Mouse (Mus musculus): Measurements from ENCODE around the gene Necap2. TPM values are rescaled to one million over a fixed set of nuclear protein-coding genes. Genes with fewer than 3 reads are reported as not detected.

The Necap2 gene
- total RNA-seq, 2 experiments from 2014 or later: 43.2 to 44.3 TPM

GRCm38 (mm10) chr4:141076761-141077506 is 1.2 kb downstream of the Necap2 start:
- DNase-seq (ENCODE audit: low spot score in 2 of 2): no peak

- DNase-seq (ENCODE audit: low spot score in 2 of 2): no peak
Observed at GRCm38 (mm10) chr4:141074109-141074508, 4.0 kb downstream of the Necap2 start.

DNA sequence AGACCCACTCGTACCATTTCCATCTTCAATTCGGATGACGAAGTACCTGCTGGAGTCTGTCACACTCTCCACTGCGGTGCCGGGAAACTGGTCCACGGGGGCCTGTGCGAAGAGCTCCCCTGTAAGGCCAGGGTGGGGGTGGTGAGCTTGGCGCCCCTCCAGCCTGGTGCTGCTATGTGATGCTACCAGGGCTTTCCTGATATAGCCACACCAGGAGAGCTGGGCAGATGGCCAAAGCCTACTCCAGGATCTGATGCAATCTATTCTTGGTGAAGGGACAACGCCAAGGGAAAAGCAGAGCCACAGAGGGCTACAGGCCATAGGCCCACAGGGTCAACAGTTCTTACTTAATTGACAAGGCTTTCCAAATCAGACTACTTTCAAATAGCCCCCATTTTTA is 4.5 kb downstream of the Necap2 start:
- peak; percentile 82 to 85 for DNase-seq (ENCODE audit: low spot score in 2 of 2)

DNA sequence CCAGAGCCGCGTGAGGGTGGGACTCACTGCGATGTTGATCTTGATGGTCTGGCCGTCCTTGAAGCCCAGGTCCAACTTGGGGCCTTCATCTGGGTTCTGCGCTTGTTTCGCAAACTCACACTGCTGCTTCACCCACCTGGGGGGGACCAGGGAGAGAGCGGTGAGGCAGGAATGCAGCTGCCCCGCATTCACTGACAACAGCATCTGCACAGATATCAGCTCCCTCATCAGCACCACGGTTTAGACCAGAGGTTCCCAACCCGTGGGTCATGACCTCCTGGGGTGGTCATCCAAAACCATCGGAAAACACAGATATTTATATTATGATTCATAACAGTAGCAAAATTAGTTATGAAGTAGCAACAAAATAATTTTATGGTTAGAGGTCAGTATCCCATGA is 5.7 kb downstream of the Necap2 start:
- DNase-seq (ENCODE audit: low spot score in 2 of 2): no peak

DNA sequence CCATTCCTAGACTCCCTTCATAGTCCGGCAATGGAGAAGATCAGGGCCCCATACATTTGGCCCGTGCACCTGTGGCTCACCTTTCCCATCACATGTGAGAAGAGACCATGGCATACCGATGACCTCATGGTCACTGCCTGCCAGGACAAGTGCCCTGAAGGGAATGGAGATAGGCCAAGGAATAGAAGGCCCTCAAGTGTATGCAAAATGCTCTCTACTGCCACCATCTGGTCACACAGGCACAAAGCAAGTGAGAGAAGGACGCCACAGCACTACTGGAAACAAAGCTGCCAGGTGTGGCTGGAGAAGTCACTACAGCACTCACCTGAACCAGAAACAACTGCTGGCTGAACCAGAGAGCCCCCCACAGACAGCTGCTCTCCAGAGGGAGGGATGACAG is 8.4 kb downstream of the Necap2 start:
- peak in 1 of 2 experiments; percentile 52 for DNase-seq (ENCODE audit: low spot score in 2 of 2)

- no peak for DNase-seq (ENCODE audit: low spot score in 2 of 2)
Observed at GRCm38 (mm10) chr4:141068655-141069054, 9.5 kb downstream of the Necap2 start.

DNA sequence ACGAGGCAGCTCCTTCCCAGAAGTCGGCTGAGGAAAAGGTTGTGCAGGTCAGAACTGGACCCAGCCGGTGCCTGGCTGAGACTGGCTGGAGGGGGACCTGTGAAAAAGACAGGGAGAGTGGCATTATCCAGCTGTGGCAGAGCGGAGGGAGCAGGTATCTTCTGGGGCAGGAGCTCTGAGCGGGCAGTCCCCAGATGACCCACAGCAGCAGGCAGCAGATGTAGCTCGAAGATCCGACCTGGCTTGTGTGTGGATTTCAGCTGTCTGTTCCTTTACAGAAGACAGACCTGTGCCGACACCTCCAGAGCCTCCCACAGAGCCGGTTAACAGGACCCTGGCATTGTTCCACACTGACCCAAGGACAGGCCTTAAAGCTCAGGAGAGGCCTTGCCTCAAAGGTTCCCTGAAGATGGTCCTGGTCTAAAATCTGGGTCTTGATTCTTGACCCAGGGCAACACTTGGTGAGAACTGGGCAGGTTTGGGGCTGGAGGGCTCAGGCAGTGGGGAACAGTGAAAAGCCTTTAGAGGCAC is 10.6 kb downstream of the Necap2 start:
- no peak for DNase-seq (ENCODE audit: low spot score in 2 of 2)

GRCm38 (mm10) chr4:141066709-141067515 is 11.2 kb downstream of the Necap2 start:
- no peak for DNase-seq (ENCODE audit: low spot score in 2 of 2)

DNA sequence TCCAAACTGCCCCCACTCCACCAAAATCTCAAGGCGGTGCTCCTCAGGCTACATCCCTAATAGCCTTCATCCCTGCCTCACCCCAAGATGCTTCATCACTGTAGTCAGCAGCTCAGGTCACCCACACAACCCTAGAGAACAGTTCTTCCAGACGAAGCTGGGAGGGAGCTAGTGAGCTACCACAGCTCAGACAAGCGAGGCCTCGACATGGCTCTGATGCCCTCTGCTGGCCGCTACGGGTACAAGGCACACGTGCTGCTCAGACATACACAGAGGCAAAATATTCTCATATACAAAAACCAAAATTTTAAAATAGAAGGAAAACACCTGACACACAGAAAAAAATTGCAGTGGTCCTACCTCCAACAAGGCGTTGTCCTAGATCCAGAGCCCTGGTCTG is 13.0 kb downstream of the Necap2 start:
- peak; percentile 80 to 82 for DNase-seq (ENCODE audit: low spot score in 2 of 2)

- no peak for DNase-seq (ENCODE audit: low spot score in 2 of 2)
Observed at GRCm38 (mm10) chr4:141064104-141064659, 14.0 kb downstream of the Necap2 start.

DNA sequence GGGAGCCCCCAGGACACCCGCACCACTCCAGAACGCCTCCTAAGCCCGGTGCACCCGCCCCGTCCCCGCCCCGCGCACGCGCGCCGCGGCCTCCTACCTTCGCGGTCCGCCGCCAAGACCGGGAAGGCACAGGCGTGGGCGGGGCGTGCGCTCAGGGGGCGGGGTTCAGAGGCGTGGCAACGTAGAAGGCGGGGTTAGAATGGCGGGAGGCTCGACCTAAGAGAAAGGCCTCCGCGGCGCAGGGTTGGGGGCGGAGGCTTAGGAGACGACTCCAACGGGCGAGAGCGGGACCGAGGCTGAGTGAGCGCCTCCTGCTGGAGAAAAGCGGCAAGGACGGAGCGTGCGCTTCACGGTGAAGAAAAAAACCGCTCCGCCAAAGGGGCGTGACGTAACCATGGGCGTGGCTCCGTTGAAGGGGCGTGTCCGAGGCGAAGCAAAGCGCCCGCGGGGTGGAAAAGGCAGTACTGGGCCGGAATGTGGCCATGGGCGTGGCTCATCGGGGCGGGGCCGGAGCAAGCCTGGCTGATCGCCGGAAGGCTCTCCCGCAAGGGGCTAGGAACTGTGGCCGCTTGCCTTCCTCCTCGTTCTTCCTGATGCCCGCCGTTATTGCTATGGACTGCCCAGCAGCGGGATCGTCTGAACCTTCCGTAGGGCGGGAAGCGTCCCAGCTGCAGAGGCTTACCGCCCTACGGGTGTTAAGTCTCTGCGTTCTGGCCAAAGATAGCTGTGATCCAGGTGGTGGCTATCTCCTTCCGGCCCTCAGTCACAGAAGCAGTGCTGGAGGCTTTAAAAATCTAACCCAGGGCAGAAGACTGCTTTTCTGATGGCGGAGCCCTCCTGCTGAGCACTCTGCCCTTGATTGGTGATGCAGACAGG is 17.5 kb downstream of the Necap2 start, which contains the start of gene Crocc:
Gene Crocc (minus strand): TSS at position 125 of the 876 bp plus-strand sequence.
- DNase-seq (ENCODE audit: low spot score in 2 of 2): peak; percentile 98 to 99

DNA sequence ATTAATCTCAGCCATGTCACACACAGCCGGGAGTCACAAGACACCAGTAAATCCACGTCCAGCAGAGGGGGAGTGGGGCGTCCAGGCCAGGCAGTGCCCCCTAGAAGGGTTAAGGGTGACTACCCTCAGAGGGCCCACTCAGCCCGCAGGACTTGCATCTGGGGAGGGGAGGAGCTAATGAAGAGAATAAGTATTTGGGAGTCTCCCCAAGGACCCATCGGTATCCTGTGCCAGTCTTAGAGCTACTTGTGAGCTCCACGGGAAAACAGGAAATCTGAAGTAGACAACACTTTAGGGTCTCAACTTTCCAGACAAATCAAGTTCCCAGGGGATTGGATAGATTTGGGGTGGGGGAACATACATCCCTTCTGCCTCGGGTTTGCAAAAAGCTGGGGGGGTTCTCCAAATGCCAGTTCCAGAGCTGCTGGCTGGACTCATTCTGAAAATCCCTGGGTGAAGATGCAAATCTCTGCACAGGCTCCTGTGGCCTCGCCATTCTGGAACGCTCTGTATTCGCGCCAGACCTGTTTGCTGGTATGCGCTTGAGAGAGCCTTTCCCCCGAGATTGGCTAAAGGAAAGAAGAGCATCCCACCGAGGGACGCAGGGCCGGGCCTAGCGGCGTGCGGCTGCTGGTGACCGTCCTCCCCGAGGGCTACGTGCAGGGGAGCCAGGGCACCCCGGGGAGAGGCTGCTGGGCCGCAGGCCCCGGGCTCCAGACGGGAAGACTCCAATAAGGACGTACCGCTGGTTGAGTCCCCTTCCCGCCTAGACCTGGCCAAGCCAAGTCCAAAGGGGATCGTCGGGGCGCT is 18.3 kb downstream of the Necap2 start:
- DNase-seq (ENCODE audit: low spot score in 2 of 2): no peak

GRCm38 (mm10) chr4:141058835-141059234 is 19.3 kb downstream of the Necap2 start:
- no peak for DNase-seq (ENCODE audit: low spot score in 2 of 2)

DNA sequence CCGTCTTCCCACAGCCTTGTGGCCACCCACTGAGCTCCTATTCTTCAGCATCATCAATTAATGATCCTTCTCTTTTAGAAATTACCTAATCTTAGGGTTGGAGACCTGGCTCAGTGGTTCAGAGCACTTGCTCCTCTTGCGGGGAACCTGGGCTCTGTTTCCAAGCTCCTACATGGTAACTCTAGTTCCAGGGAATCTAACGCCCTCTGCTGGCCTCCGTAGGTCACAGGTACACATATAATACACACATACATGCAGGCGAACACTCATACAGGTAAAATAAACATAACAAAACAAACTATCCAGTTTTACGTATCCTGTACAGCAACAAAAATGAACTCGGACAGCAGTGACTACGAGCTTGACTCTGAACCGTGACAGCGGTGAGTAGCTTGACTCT is 21.2 kb downstream of the Necap2 start:
- DNase-seq (ENCODE audit: low spot score in 2 of 2): no peak

DNA sequence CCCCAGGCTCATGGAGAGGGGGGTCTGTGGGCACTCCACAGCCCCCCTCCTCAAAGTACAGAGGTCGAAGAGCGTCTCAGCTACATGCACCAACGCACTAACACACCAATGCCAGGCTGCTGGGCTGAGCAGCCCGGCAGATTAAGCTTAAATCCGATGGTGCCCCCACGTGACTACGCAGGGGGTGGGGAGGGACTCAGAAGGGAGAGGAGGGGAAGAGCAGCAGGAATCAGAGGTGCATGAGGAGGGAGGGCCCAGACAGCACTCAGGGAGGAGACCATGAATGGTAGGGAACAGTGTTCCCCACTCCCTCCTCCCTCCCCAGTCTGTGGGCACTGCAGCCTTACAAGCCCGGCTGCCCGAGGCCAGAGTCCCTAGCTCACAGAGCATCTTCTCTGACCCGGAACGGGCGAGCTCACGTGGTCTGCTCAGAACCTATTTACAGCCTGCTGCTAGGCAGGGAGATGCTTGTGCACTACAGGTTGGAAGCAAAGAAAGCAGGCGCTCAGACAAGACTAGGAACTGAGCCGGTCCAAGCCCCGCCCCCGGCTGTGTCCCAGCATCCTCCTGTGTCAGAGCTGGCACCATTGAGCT is 24.5 kb downstream of the Necap2 start:
- DNase-seq (ENCODE audit: low spot score in 2 of 2): peak; percentile 73 to 80

DNA sequence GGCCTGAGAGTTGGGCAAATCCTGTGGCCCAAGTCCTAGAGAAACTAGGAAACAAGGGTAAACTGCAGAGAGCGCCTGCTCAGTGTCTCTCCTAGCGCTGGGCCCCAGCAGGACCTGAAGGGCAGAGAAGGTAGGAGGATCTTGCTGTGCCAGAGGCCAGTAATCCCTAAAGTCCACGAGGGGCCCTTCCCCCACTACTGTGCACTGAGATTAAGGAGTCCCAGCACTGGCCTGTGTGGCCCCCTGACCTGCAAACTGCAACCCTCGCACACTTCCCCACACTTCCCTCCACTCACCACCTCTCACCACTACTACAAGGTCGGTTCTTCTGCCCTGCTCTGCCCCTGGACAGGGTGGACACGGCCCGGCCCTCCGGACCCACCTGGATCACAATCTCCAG is 25.0 kb downstream of the Necap2 start:
- no peak for DNase-seq (ENCODE audit: low spot score in 2 of 2)

GRCm38 (mm10) chr4:141052442-141052841 is 25.7 kb downstream of the Necap2 start:
- DNase-seq (ENCODE audit: low spot score in 2 of 2): no peak

GRCm38 (mm10) chr4:141049476-141049835 is 28.7 kb downstream of the Necap2 start:
- peak in 1 of 2 experiments; percentile 52 for DNase-seq (ENCODE audit: low spot score in 2 of 2)

GRCm38 (mm10) chr4:141048810-141049475 is 29.2 kb downstream of the Necap2 start:
- peak in 1 of 2 experiments; percentile 43 for DNase-seq (ENCODE audit: low spot score in 2 of 2)

Data from left cerebral cortex, adult 18-20 months (tissue).